Mouse (Mus musculus) cerebellum, adult 2 months (tissue): ENCODE results near the gene Ndufa13.

Experiments
- CTCF ChIP-seq: fragments of 200-500 bp; IDR thresholded peaks from 2 replicates; pipeline ENCODE4 v1.5.1; 2011; ENCODE audit warnings: low read depth, mild to moderate bottlenecking, control low read depth, low read length, moderate library complexity, borderline replicate concordance; ENCODE audit not compliant: insufficient read depth
- POLR2A ChIP-seq: fragments of 200-500 bp; IDR thresholded peaks from 2 replicates; pipeline ENCODE4 v1.6.1; 2011; ENCODE audit warnings: low read length, control low read depth, borderline replicate concordance; ENCODE audit not compliant: insufficient read depth

DNA sequence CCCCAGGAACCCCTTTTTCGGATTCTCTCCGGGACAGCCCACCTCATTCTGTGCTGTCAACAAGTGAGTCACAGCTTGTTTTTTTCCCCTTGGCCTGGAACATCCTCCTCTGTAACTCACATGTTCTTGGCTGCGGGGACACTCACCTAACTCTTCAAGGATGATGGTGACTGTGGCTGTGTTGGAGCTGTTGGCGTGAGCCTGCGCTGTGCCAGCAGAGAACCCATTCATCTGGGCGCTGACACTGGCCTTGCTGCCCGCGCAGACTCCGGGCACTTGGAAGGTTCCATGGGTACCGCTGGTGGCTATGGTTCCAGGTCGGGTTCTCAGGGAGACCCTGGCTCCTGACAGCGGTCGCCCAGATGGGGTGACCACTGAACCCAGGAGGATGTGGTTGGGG, 18.2 kb downstream of the Ndufa13 start:
- TF ChIP-seq CTCF (no peak), POLR2A (no peak)
